Mouse (Mus musculus): ENCODE data around the gene Zfyve21.

- TF ChIP-seq CTCF (IDR thresholded peaks at IDR 0.05; ENCODE audit: insufficient read depth, low read depth, low read length) (no peak), POLR2A (IDR thresholded peaks at IDR 0.05; ENCODE audit: insufficient read depth, low read depth, low read length) (no peak)
These were observed 37.3 kb downstream of the Zfyve21 start for GRCm38 (mm10) chr12:111851235-111851634.
